Mouse (Mus musculus): ENCODE measurements around the gene Fgf15. TPM values are rescaled to one million over a fixed set of nuclear protein-coding genes. Genes with fewer than 3 reads are reported as not detected.

Gene Fgf15
- polyA plus RNA-seq (2015; fragmentation: Nextera tagmentation; extraction: Ambion mirVana), result 0.23 TPM in 1 of 2 replicates, not detected in the other

DNA sequence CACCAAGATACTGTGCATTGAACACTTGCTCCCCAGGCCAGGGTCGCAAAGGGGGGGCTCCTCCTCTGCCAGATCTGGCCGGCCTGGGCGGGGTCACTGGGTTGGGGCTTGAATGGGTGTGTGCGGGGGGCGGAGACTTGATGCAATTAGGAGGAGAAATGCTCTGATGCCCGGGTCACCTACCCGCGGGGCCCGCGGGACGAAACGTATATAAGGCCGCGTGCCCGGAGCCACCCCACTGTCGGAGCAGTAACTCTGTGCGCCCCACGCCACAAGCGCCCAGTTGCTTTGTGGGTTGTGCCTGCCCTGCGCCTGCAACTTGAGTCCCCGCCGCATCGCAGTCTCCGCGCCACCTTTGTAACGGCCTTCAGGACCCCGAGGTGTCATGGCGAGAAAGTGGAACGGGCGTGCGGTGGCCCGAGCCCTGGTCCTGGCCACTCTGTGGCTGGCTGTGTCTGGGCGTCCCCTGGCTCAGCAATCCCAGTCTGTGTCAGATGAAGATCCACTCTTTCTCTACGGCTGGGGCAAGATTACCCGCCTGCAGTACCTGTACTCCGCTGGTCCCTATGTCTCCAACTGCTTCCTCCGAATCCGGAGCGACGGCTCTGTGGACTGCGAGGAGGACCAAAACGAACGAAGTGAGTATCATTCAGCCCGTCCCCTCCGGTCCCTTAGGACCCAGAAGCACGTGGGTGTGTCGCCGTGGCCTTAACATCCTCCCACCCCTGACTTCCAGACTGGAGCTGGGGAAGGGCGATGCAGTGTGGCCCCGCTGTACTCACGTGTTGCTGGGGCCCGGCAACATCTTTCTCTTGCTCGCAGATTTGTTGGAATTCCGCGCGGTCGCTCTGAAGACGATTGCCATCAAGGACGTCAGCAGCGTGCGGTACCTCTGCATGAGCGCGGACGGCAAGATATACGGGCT, at the start of gene Fgf15:
Gene Fgf15 (plus strand): TSS at position 238 of the 925 bp plus-strand sequence.
- peak within 1 kb of the TSS; percentile 46 for H3K4me3 ChIP-seq (replicated peaks)
- peak within 1 kb of the TSS; percentile 96 for H3K4me2 ChIP-seq (replicated peaks)
- H3K9me3 ChIP-seq, result no peaks in the 10 kb centered on the region
- no peak within 1 kb of the TSS for H3K27ac ChIP-seq
- H3K9ac ChIP-seq, result peak within 1 kb of the TSS; percentile 52
- WGBS, result under 1% methylated on average over 65 of the region's 65 CpGs
- peak; percentile 55 for ATAC-seq
- H3K27me3 ChIP-seq (replicated peaks), result peaks cover 57% of the 10 kb centered on the region
- peaks cover 23% of the 10 kb centered on the region for H3K4me1 ChIP-seq (replicated peaks)
- no peaks in the 10 kb centered on the region for H3K36me3 ChIP-seq

DNA sequence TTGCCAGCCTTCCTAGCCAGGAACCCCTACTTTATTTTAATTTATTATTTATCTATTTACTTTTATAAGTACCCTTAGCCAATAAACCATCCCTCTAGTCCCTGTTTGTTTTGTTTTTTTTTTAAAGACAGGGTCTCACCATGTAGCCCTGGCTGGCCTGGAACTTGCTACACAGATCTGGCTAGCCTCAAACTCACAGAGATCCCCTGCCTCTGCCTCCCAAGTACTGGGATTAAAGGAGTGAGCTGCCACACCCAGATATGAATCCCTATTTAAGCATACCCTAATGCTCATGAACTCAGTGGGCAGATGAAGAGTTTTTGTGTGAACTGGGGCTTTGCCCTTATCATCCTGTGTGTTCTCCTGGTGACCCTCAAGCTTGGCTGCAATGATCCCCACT, 49.3 kb upstream of the Fgf15 start, which contains the start of gene Fgf4:
Gene Fgf4 (plus strand): TSS at position 301 of the 400 bp plus-strand sequence.
- Histone ChIP-seq H3K4me1 (replicated peaks) (no peaks in the 10 kb centered on the region), H3K27ac (no peak within 1 kb of the TSS), H3K36me3 (no peaks in the 10 kb centered on the region), H3K9me3 (no peaks in the 10 kb centered on the region), H3K27me3 (replicated peaks) (peaks cover 17% of the 10 kb centered on the region), H3K4me3 (replicated peaks) (no peak within 1 kb of the TSS), H3K9ac (no peak within 1 kb of the TSS), H3K4me2 (replicated peaks) (no peak within 1 kb of the TSS)
- ATAC-seq, result no peak

DNA sequence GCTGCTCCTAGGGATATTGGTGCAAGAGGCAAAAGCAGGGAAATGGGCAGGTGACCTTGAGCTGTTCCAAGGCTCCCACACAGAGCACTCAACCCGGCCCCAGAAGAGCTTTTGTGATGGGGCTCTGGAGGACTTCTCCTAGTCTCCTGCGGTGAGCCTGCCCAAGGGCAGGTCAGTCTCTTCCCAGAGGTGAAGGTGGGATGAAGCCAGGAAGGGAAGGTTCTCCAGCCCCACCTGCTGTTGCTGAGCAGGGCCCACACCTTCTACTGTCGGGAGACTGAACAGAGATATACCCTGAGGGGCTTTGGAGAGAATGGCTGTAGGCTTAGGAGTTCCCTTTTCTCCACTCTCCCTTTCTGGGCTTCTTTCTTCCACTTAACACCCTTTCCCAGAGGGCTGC, 45.0 kb upstream of the Fgf15 start:
- no peak overlapping the region for H3K9ac ChIP-seq
- H3K9me3 ChIP-seq, result no peaks in the 10 kb centered on the region
- H3K4me2 ChIP-seq (replicated peaks), result no peak overlapping the region
- peaks cover 6% of the 10 kb centered on the region; the same call in 1 of the 2 replicates for H3K27me3 ChIP-seq (replicated peaks)
- no peaks in the 10 kb centered on the region for H3K36me3 ChIP-seq
- WGBS, result 58% methylated on average over 3 of the region's 3 CpGs
- no peak overlapping the region for H3K4me3 ChIP-seq (replicated peaks)
- ATAC-seq, result no peak
- no peak overlapping the region for H3K27ac ChIP-seq
- H3K4me1 ChIP-seq (replicated peaks), result no peaks in the 10 kb centered on the region

DNA sequence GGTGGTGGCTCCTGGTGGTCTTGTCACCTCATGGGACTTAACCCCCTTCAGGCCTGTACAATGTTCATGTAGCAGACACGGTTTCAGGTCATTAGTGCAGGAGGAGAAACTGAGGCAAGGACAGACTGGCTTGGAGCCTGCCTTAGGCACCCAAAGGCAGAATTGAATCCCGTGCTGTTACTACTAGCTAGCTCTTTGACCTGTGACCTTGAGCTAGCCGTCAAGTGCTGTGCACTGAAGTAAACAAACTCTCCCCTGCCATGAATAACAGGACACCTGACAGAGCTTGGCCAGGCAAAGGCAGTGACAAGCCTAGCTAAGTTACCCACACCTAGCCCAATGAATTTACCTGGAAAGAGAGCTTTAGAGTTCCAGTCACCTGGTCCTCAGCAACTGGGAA, 41.4 kb upstream of the Fgf15 start:
- no peaks in the 10 kb centered on the region for H3K4me1 ChIP-seq (replicated peaks)
- H3K4me3 ChIP-seq (replicated peaks), result no peak overlapping the region
- no peaks in the 10 kb centered on the region for H3K9me3 ChIP-seq
- H3K4me2 ChIP-seq (replicated peaks), result no peak overlapping the region
- WGBS, result 34% methylated on average over 3 of the region's 3 CpGs
- no peaks in the 10 kb centered on the region for H3K36me3 ChIP-seq
- H3K27ac ChIP-seq, result no peak overlapping the region
- peaks cover 23% of the 10 kb centered on the region for H3K27me3 ChIP-seq (replicated peaks)
- no peak for ATAC-seq
- H3K9ac ChIP-seq, result no peak overlapping the region

DNA sequence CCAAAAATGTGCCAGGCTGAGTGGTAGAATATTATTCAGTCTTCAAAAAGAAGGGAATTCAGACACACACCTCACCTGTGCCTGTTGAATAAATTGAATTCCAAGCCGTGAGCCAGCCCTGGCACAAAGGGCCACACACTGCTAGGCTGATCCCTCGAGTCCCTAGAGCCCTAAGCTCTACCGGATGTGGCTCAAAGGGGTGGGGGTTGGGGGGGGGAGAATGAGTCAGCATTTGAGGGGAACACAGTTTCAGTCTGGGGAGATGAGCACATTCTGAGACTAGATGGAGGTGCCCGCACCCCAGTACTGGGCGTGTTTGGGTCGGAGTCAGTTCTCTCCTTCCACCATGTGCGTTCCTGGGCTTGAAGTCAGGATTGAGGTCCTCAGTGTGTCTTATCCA, 39.2 kb upstream of the Fgf15 start:
- Histone ChIP-seq H3K4me2 (replicated peaks) (no peak overlapping the region), H3K4me1 (replicated peaks) (peaks cover 13% of the 10 kb centered on the region), H3K9ac (no peak overlapping the region), H3K4me3 (replicated peaks) (no peak overlapping the region), H3K9me3 (no peaks in the 10 kb centered on the region), H3K27me3 (replicated peaks) (peaks cover 39% of the 10 kb centered on the region), H3K27ac (no peak overlapping the region), H3K36me3 (no peaks in the 10 kb centered on the region)
- ATAC-seq, result no peak
- WGBS, result 85% methylated on average over 7 of the region's 7 CpGs

DNA sequence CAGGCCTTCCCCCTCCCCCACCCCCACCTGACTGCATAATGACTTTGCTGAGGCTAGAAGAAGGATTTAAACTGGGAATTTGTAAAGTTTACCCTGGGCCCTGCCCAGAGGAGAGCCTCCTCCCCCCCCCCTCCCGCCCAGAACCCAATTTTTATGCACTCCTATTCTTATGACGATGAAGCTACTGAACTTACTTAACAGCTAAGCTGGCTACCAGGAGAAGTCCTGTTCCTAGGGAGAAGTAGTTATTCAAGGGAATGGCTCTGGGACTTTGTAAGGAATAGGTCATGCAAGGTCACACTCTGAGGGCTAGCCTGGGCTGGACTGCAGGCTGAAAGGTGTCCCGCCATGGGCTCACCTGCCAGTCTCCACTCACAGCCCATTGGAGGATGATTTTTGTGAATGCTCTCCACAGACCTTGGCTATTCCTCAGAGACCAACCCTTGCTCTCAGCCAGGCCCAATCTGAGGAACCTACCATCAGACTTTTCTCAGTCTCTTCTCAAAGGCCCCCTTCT, 38.4 kb upstream of the Fgf15 start:
- no peaks in the 10 kb centered on the region for H3K9me3 ChIP-seq
- peaks cover 14% of the 10 kb centered on the region for H3K4me1 ChIP-seq (replicated peaks)
- H3K4me2 ChIP-seq (replicated peaks), result no peak overlapping the region
- H3K4me3 ChIP-seq (replicated peaks), result no peak overlapping the region
- no peaks in the 10 kb centered on the region for H3K36me3 ChIP-seq
- ATAC-seq, result no peak
- 74% methylated on average over 3 of the region's 3 CpGs for WGBS
- H3K27ac ChIP-seq, result no peak overlapping the region
- H3K27me3 ChIP-seq (replicated peaks), result peaks cover 45% of the 10 kb centered on the region
- no peak overlapping the region for H3K9ac ChIP-seq

DNA sequence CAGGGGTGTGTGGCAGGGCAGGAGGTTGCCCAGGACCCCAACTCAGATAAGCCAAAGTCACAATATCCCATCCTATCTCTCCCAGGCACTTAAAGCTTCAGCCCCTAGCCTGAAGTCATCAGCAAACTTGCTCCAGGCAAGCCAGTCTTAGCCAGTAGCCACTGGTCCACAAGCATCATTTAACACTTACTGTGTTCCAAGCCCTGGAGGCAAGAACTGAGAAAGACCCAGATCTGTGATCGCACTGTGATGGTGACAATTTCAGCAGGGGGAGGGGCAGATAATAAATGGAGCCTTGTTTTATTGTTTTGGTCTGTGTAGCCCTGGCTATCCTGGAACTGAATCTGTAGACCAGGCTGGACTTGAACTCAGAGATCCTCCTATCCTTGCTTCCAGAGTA, 37.6 kb upstream of the Fgf15 start:
- H3K4me1 ChIP-seq (replicated peaks), result peaks cover 14% of the 10 kb centered on the region
- no peak overlapping the region for H3K9ac ChIP-seq
- H3K27me3 ChIP-seq (replicated peaks), result peaks cover 54% of the 10 kb centered on the region
- no peak overlapping the region for H3K4me3 ChIP-seq (replicated peaks)
- H3K4me2 ChIP-seq (replicated peaks), result no peak overlapping the region
- no peaks in the 10 kb centered on the region for H3K9me3 ChIP-seq
- 73% methylated on average over 1 of the region's 1 CpGs for WGBS
- H3K36me3 ChIP-seq, result no peaks in the 10 kb centered on the region
- no peak overlapping the region for H3K27ac ChIP-seq
- no peak for ATAC-seq

DNA sequence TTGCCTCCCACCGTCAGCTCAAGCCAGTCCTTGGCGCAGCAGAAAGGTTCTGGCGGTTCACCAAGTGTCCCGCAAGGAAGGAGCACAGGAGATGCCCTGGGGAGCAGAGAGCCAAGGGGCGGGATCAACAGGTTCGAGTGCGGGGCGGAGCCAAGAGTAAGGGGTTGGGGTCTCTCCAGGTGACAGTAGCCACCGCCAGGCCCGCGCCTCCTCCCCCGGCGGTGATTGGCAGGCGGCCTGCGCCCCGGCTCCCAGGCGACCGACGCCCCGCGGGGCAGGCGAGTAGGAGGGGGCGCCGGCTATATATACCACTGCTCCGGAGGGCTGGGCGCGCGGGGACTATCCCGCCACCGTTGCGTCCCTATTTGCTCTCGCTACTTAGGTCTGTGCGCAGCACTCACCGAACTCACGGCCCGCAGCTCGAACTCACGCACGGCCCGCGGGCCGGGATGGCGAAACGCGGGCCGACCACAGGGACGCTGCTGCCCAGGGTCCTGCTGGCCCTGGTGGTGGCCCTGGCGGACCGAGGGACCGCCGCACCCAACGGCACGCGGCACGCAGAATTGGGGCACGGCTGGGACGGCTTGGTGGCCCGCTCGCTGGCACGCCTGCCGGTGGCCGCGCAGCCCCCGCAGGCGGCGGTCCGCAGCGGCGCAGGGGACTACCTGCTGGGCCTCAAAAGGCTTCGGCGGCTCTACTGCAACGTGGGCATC, 35.1 kb upstream of the Fgf15 start:
- no peaks in the 10 kb centered on the region for H3K9me3 ChIP-seq
- H3K4me1 ChIP-seq (replicated peaks), result peaks cover 14% of the 10 kb centered on the region
- H3K27ac ChIP-seq, result no peak overlapping the region
- no peak for ATAC-seq
- H3K4me3 ChIP-seq (replicated peaks), result peak overlapping the region; percentile 23
- peaks cover 75% of the 10 kb centered on the region for H3K27me3 ChIP-seq (replicated peaks)
- no peaks in the 10 kb centered on the region for H3K36me3 ChIP-seq
- H3K4me2 ChIP-seq (replicated peaks), result peak overlapping the region; percentile 47
- no peak overlapping the region for H3K9ac ChIP-seq
- WGBS, result under 1% methylated on average over 72 of the region's 72 CpGs

DNA sequence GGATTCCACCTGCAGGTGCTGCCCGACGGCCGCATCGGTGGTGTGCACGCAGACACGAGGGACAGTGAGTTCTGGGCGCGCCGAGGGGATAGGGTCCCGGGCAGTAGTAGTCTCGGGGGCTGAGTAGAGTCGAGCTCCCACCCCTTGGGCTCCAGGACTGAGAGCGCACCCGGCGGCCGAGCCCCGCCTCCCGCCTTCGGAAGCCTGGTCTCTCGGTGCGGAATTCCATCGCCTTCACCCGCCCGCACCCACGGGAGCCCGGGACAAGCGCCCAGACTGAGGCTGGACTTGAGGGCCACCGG, 34.6 kb upstream of the Fgf15 start:
- Histone ChIP-seq H3K4me3 (replicated peaks) (peak overlapping the region; percentile 23), H3K27me3 (replicated peaks) (peaks cover 77% of the 10 kb centered on the region), H3K4me2 (replicated peaks) (peak overlapping the region; percentile 47), H3K36me3 (no peaks in the 10 kb centered on the region), H3K27ac (no peak overlapping the region), H3K4me1 (replicated peaks) (peaks cover 14% of the 10 kb centered on the region), H3K9ac (no peak overlapping the region), H3K9me3 (no peaks in the 10 kb centered on the region)
- no peak for ATAC-seq
- 0% methylated on average over 27 of the region's 28 CpGs for WGBS

DNA sequence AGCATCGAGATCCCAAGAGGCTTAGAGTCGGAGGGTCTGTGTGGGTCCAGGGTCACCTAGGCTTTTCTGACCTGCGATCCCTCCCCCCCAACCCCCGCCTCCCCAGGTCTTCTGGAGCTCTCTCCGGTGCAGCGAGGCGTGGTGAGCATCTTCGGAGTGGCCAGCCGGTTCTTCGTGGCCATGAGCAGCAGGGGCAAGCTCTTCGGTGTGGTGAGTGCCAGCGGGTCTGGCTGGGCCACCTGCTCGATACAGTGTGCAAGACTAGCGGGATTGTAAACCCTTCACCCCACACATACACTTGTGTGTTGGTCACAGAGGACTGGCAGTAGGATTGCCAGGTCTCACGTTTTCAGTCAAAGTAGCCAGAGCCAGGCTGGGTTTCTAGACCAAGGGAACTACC, 34.2 kb upstream of the Fgf15 start:
- Histone ChIP-seq H3K9me3 (no peaks in the 10 kb centered on the region), H3K4me3 (replicated peaks) (peak overlapping the region; percentile 23; the same call in 1 of the 2 replicates)
- no peak for ATAC-seq

DNA sequence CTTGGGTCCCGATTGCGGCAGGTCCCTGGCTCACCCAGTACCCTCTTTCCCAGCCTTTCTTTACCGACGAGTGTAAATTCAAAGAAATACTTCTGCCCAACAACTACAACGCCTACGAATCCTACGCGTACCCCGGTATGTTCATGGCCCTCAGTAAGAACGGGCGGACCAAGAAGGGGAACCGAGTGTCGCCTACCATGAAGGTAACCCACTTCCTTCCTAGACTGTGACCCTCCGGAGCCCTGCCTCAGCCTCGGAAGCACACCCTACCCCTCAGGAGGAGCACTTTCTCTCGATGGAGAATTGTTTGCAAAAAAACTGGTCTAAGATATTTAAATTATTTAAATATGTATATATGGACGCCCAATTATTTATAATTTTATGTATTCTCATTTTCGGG, 33.6 kb upstream of the Fgf15 start:
- Histone ChIP-seq H3K36me3 (no peaks in the 10 kb centered on the region), H3K9me3 (no peaks in the 10 kb centered on the region), H3K4me1 (replicated peaks) (peaks cover 14% of the 10 kb centered on the region), H3K9ac (no peak overlapping the region), H3K4me3 (replicated peaks) (no peak overlapping the region), H3K4me2 (replicated peaks) (no peak overlapping the region), H3K27ac (no peak overlapping the region), H3K27me3 (replicated peaks) (peaks cover 86% of the 10 kb centered on the region)
- ATAC-seq, result no peak
- WGBS, result 5% methylated on average over 18 of the region's 18 CpGs

More for the DNA sequence above, 34.2 kb upstream of the Fgf15 start:
- H3K27me3 ChIP-seq (replicated peaks), result peaks cover 81% of the 10 kb centered on the region
- H3K9ac ChIP-seq, result no peak overlapping the region
- H3K4me1 ChIP-seq (replicated peaks), result peaks cover 14% of the 10 kb centered on the region
- peak overlapping the region; percentile 47 for H3K4me2 ChIP-seq (replicated peaks)
- H3K27ac ChIP-seq, result no peak overlapping the region
- WGBS, result 2% methylated on average over 15 of the region's 15 CpGs
- H3K36me3 ChIP-seq, result no peaks in the 10 kb centered on the region

DNA sequence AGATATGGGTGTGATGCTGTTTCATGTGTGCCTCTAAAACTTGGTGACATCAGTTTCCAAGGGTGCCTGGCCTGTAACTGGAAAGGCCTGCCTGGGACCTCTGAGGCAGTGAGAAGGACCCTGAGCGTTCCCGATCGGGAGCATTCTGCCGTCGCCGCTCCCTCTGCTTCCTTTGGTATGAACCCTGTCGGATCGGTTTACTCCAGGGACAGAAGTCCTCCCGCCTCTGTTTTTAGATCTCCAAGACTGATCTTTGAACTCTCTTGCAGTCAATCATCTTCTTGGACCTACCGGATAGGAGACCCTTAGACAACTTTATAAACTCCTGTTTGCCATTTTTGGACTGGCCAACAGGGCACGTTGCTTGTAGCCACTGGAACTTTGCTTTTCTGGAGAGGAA, 33.1 kb upstream of the Fgf15 start:
- Histone ChIP-seq H3K27me3 (replicated peaks) (peaks cover 84% of the 10 kb centered on the region), H3K4me3 (replicated peaks) (no peak overlapping the region), H3K4me2 (replicated peaks) (no peak overlapping the region)

More for the DNA sequence above, 33.1 kb upstream of the Fgf15 start:
- 2% methylated on average over 11 of the region's 11 CpGs for WGBS
- H3K9ac ChIP-seq, result no peak overlapping the region
- ATAC-seq, result no peak
- H3K4me1 ChIP-seq (replicated peaks), result peaks cover 14% of the 10 kb centered on the region
- H3K9me3 ChIP-seq, result no peaks in the 10 kb centered on the region
- H3K27ac ChIP-seq, result no peak overlapping the region
- H3K36me3 ChIP-seq, result no peaks in the 10 kb centered on the region

All from intestine, embryonic 15.5 days (tissue).